Mouse (Mus musculus) megakaryocyte-erythroid progenitor cell, adult 5-6 weeks (primary cell): ENCODE results near the gene Gbp6. TPM values are rescaled to one million over a fixed set of nuclear protein-coding genes. Genes with fewer than 3 reads are reported as not detected.
"Not testable (repeated sequence)": the region's sequence is repeated elsewhere in the genome, so short reads cannot be mapped to it uniquely, and the experiment has no call there.

ENCODE experiments used
- ATAC-seq: replicated peaks from 2 replicates; pipeline ENCODE4 v1.8.0; 2016; ENCODE audit warnings: mild to moderate bottlenecking, inconsistent platforms; ENCODE audit not compliant: severe bottlenecking, poor library complexity, low FRiP score, low TSS enrichment
- total RNA-seq, 2 experiments: library from RNA; stranded (forward) in 1 of 2; stranded (reverse) in 1 of 2; fragments of 200-1000, 215-1000 nt in 1 of 2; fragments of >200 nt in 1 of 2; fragmentation: Nextera tagmentation in 1 of 2; gene quantifications; 2 replicates each; pipeline ENCODE4 v1.2.3; 2014 to 2017

Gbp6 gene
- total RNA-seq (2014; fragmentation: Nextera tagmentation): 0.27 TPM in 1 of 2 replicates, not detected in the other
- total RNA-seq (2017): 0.30 and 0.61 TPM in 2 replicates

- not testable (repeated sequence) for ATAC-seq
Measured at GRCm38 (mm10) chr5:105293226-105294165, at the start of gene Gbp6, which contains the start of gene Gm43302. Gbp6 (minus strand) TSS chr5:105293698. Gm43302 (minus strand) TSS chr5:105293695.

- ATAC-seq: no peak
Measured at GRCm38 (mm10) chr5:105341281-105341680, 47.8 kb upstream of the Gbp6 start.

- ATAC-seq: no peak
Measured at GRCm38 (mm10) chr5:105322543-105322942, 29.0 kb upstream of the Gbp6 start.

GRCm38 (mm10) chr5:105310941-105311340 lies 17.4 kb upstream of the Gbp6 start:
- no peak for ATAC-seq

GRCm38 (mm10) chr5:105309148-105309547 lies 15.7 kb upstream of the Gbp6 start:
- ATAC-seq: not testable (repeated sequence)

- not testable (repeated sequence) for ATAC-seq
Measured at GRCm38 (mm10) chr5:105306946-105307345, 13.4 kb upstream of the Gbp6 start.

GRCm38 (mm10) chr5:105306159-105306581 lies 12.7 kb upstream of the Gbp6 start:
- no peak for ATAC-seq

GRCm38 (mm10) chr5:105305671-105306070 lies 12.2 kb upstream of the Gbp6 start:
- not testable (repeated sequence) for ATAC-seq

- no peak for ATAC-seq
Measured at GRCm38 (mm10) chr5:105301963-105302362, 8.5 kb upstream of the Gbp6 start.

- ATAC-seq: no peak
Measured at GRCm38 (mm10) chr5:105301531-105301930, 8.0 kb upstream of the Gbp6 start.

GRCm38 (mm10) chr5:105295746-105296145 lies 2.2 kb upstream of the Gbp6 start:
- no peak for ATAC-seq

GRCm38 (mm10) chr5:105292492-105292891 lies 1.0 kb downstream of the Gbp6 start:
- ATAC-seq: no peak

- ATAC-seq: not testable (repeated sequence)
Measured at GRCm38 (mm10) chr5:105290921-105291320, 2.6 kb downstream of the Gbp6 start.

GRCm38 (mm10) chr5:105260673-105261072 lies 32.8 kb downstream of the Gbp6 start:
- not testable (repeated sequence) for ATAC-seq

GRCm38 (mm10) chr5:105252491-105252890 lies 41.0 kb downstream of the Gbp6 start:
- ATAC-seq: no peak

- not testable (repeated sequence) for ATAC-seq
Measured at GRCm38 (mm10) chr5:105244741-105245140, 48.8 kb downstream of the Gbp6 start.

- not testable (repeated sequence) for ATAC-seq
Measured at GRCm38 (mm10) chr5:105240982-105241381, 52.5 kb downstream of the Gbp6 start.

GRCm38 (mm10) chr5:105239483-105240047 lies 53.9 kb downstream of the Gbp6 start, which contains the start of gene Gbp10:
Gbp10 (minus strand) TSS chr5:105239533.
- ATAC-seq: not testable (repeated sequence)

GRCm38 (mm10) chr5:105238402-105238801 lies 55.1 kb downstream of the Gbp6 start:
- ATAC-seq: not testable (repeated sequence)

GRCm38 (mm10) chr5:105236040-105236439 lies 57.5 kb downstream of the Gbp6 start:
- ATAC-seq: not testable (repeated sequence)
